Mouse (Mus musculus) WW6 (cell line): ENCODE measurements around the gene Fam136a.

Experiments
- DNase-seq: peaks from one replicate; pipeline ENCODE4 v3.0.0-alpha.2; 2013; ENCODE audit warnings: low read depth, low spot score

The Fam136a gene

GRCm38 (mm10) chr6:86396581-86397256, 31.3 kb downstream of the Fam136a start, which contains the start of gene Pcyox1:
TSS of gene Pcyox1 (minus strand) at chr6:86397154.
- DNase-seq: peak; percentile 61

DNA sequence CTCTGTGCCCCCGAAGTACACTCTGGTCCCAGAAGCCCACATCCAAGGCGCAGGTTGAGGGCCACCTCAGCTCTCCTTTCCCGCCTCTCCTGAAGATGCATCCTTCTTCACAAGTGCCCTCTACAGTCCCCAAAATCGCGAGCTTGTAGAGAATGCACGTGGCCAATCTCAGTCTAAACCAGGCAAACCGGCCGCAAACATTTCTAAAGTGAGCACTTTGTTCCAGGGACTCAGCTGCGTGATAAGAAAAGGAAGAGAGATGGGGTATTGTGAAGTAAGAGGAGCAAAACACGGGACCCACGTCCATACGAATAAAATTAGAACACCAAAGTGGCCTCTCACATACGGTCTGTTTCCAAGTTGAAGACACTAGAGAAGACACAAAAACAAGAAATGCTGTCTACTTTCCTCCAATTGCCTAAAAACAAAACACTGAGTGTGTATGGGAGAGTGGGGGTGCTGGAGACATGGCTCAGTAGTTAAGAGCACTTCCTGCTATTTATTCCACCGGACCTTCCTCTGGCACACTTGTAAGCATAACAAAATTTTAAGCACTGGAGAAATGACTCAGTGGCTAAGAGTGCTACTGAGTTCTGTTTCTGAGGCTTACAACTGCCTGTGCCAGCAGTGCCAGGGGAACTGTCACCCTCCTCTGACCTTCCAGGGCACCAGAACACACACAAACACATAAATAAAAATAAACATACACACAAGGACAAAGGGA, 32.0 kb downstream of the Fam136a start:
- DNase-seq: no peak

DNA sequence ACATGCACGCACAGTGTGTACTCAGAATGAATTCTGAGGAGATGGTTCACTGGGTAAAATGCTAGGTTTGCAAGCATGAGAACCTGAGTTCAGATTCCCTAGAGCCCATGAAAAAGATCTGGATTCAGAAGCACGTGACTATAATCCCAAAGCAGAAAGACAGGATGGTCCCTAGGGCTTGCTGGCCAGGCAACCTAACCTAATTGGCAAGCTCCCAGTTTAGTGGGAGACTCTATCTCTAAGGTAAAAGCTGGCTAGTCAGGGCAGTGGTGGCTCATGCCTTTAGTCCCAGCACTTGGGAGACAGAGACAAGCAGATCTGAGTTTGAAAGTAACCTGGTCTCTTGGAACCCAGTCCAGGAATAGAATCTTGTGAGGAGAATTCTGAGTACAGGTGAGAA, 33.5 kb downstream of the Fam136a start:
- no peak for DNase-seq

GRCm38 (mm10) chr6:86399995-86400394, 34.5 kb downstream of the Fam136a start:
- DNase-seq: no peak

DNA sequence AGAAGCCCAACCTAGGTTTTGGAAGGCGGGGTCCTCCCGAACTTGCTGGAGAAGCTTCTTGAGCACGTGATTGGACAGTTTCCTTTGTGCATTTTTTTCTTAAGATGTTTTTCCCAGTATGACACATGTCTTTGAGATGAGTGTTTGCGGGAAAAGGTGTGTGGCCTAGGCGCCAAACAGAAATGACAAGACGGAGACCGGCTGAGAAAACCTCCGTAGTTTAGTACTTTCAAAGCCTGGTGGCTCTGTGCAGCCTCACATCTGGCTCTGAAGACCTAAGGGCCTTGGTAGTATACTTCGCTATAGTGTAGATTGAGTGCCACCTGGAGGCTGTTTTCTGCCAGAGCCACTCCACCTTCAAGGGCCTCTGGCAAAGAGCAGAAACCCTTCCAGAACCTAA, 35.5 kb downstream of the Fam136a start:
- DNase-seq: no peak

GRCm38 (mm10) chr6:86402681-86403607, 37.5 kb downstream of the Fam136a start:
- no peak for DNase-seq

DNA sequence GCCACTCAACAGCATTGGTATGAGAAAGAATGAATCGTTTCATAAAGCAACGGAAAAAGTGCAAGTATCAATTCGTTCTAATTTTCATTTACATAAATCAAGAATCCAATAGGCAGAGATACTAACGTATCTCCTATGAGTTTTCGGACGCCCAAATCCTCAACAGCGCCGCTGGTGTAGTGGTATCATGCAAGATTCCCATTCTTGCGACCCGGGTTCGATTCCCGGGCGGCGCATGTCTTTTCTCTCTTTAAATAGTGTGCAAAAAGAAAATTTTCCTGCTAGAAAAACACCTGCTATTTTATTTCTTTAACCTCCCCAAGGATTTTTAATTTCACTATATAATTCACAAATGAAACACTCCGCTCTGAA, 38.3 kb downstream of the Fam136a start:
- DNase-seq: no peak

DNA sequence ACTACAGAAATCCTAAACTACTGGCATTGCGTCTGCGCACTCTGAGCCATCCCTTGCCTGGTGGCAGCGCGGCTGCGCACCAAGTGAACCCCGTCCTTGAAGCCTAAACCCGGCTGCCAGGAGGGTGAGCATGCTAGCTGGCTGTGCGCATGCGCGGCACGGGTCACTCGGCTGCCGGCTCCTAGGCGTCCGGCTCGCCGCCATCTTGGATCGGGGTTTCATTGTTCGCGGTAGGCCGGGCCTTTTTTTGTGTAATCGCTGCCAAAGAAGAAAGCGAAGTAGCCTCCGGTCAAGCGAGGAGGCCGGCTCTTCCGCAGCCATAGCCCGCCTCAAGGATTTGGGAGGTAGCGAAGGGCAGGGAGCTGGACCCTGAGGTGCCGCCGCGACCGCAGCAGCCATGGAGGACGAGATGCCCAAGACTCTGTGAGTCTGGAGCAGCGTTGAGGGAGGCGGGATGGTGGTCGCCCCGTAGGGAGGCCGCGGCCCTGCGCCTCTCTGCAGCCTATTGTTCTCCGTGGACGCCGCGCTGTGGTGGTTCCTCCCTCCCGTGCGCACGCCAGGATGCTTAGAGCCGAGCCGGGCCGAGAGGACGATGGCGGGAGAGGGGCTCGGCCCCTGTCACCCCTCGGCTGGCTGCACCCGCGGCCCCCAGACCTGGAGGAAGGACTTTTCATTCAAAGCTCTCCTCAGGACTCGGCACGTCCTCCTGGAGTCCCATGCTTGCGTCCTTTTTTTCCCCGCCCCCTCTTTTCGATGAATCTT, 38.8 kb downstream of the Fam136a start, which contains the start of gene Tia1:
Gene Tia1 (plus strand): TSS at position 120 of the 762 bp plus-strand sequence.
- DNase-seq: peak; percentile 94

DNA sequence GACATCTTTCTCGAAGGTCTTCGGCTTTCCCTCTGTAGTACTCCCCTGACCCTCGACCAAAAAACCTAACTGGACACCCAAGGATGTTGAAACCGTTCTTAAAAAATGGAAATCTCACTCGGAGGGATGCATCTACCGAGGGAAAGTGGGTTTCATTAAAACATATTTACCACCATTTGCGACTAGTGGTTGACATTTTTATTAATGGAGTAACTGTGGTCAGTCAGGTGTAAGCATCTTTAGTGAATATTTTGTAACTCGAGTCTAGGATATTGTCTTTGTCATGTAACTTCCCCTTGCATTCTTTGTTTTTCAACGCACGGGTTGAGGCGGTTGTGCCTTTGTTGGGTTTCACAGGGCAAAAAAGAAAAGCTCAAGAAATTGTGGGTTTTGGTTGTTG, 39.5 kb downstream of the Fam136a start:
- DNase-seq: no peak

GRCm38 (mm10) chr6:86406306-86406705, 40.9 kb downstream of the Fam136a start:
- DNase-seq: no peak

GRCm38 (mm10) chr6:86418711-86419110, 53.3 kb downstream of the Fam136a start:
- DNase-seq: no peak

- no peak for DNase-seq
Measured at GRCm38 (mm10) chr6:86419239-86419638, 53.8 kb downstream of the Fam136a start.
